Mouse (Mus musculus) small intestine, adult 2 months (tissue): Measurements from ENCODE around the gene Ccr7.

Source experiments
- CTCF ChIP-seq: fragments of 200-500 bp; IDR thresholded peaks from 2 replicates; pipeline ENCODE4 v1.5.1; 2012; ENCODE audit warnings: low read depth, mild to moderate bottlenecking, control low read depth, inconsistent platforms, low read length, moderate library complexity, mixed read lengths; ENCODE audit not compliant: insufficient replicate concordance, insufficient read length; ENCODE audit errors: extremely low read depth
- POLR2A ChIP-seq: fragments of 200-500 bp; IDR thresholded peaks from 2 replicates; pipeline ENCODE4 v1.6.1; 2012; ENCODE audit warnings: low read depth, mild to moderate bottlenecking, control low read depth, inconsistent platforms, low read length, moderate library complexity

DNA sequence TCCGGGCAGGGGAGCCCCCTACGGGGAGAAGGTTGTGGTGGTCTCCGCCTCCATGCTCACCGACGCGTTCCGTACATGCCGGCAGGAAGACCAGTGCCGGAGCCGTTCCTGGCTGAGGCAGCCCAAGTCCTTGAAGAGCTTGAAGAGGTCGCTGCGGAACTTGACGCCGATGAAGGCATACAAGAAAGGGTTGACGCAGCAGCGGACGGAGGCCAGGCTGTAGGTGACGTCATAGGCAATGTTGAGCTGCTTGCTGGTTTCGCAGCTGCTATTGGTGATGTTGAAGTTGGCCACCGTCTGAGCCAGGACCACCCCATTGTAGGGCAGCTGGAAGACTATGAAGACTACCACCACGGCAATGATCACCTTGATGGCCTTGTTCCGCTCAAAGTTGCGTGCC lies 9.9 kb downstream of the Ccr7 start:
- TF ChIP-seq POLR2A, result no peak
- no peak for TF ChIP-seq CTCF
